Mouse (Mus musculus): ENCODE measurements at regions not wholly inside any gene's neighbourhood (a gene's known extent, or its start where the extent isn't known, plus 50 kb on each side); places are given as distances from the start of the nearest gene placed in this dataset.
"Not testable (repeated sequence)": the region's sequence is repeated elsewhere in the genome, so short reads cannot be mapped to it uniquely, and the experiment has no call there.

DNA sequence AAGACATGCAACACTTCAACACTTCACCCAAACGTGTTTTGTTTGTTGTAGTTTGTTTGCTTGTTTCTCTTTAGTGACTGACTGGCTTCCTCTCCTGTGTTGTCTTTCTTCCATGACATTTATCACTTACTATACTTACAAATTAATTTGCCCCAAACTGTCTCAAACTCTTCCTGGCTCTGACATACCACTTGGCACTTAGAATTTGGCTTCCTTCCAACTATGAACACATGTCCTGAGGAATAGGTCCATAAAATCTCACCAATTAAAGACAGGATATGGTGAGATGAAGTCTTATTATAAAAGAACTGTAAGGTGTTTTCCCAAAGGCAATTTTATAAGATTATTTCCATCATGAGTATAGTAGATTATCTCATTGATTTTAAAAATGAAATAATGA is 386.0 kb downstream of the Tlr4 start:
- ATAC-seq (replicated peaks; ENCODE audit: low FRiP score) (no peak), DNase-seq (ENCODE audit: low spot score) (no peak)
- Histone ChIP-seq H3K4me3 (ENCODE audit: low read depth, low read length) (no peak overlapping the region), H3K4me2 (ENCODE audit: low read depth, low read length, severe bottlenecking) (no peak overlapping the region), H3K9me3 (ENCODE audit: control insufficient read depth, low read length) (no peaks in the 10 kb centered on the region), H3K9ac (ENCODE audit: low read length) (no peak overlapping the region), H3K36me3 (ENCODE audit: control insufficient read depth, insufficient read depth, low read length) (no peaks in the 10 kb centered on the region), H3K27ac (ENCODE audit: low read depth, low read length) (no peak overlapping the region), H3K27me3 (ENCODE audit: control insufficient read depth, insufficient read depth, low read length) (no peaks in the 10 kb centered on the region), H3K4me1 (replicated peaks; ENCODE audit: control insufficient read depth, insufficient read depth, low read length) (no peaks in the 10 kb centered on the region)
- WGBS = 84% methylated on average over 1 of the region's 1 CpGs

DNA sequence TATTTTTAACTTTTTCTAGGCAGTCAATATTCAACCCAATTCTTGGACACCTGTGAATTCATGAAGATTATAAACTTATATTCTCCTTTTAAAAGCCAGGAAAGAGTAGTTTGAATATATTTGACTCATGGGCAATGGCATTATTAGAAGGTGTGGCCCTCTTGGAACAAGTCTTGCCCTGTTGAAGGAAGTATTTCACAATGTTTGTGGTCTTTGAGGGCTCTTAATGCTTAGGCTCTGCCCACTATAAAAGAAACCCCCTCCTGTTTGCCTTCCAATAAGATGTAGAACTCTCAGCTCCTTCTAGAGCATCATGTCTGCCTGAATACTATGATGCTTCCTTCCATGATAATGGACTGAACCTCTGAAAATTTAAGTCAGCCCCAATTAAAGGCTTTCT is 397.1 kb downstream of the Tlr4 start:
- no peaks in the 10 kb centered on the region for H3K36me3 ChIP-seq (ENCODE audit: control insufficient read depth, insufficient read depth, low read length)
- H3K9ac ChIP-seq (ENCODE audit: low read length) = no peak overlapping the region
- H3K4me1 ChIP-seq (replicated peaks; ENCODE audit: control insufficient read depth, insufficient read depth, low read length) = no peaks in the 10 kb centered on the region
- no peaks in the 10 kb centered on the region for H3K9me3 ChIP-seq (ENCODE audit: control insufficient read depth, low read length)
- no peak overlapping the region for H3K27ac ChIP-seq (ENCODE audit: low read depth, low read length)
- H3K4me2 ChIP-seq (ENCODE audit: low read depth, low read length, severe bottlenecking) = no peak overlapping the region
- H3K27me3 ChIP-seq (ENCODE audit: control insufficient read depth, insufficient read depth, low read length) = no peaks in the 10 kb centered on the region
- H3K4me3 ChIP-seq (ENCODE audit: low read depth, low read length) = no peak overlapping the region
- no peak for ATAC-seq (replicated peaks; ENCODE audit: low FRiP score)
- no peak for DNase-seq (ENCODE audit: low spot score)

DNA sequence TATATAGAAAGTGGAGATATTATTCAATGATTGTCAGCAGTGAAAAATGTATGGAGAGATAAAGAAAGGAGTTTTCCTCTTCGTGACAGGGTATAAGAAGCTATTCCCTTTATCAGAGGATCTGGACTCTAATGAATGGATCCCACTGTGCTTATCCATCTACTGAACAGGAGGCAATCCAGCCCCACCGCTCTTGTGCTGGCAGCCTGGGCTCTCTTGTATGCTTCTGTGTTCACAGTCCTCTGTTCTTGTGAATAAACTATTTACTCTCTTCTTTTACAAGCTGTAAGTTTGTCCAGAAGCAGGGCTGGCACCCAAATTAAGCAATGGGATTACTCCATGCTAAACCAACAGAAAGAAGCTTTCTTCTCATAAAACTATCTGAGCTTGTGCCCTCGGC is 401.8 kb downstream of the Tlr4 start:
- DNase-seq (ENCODE audit: low spot score) = no peak
- Histone ChIP-seq H3K36me3 (ENCODE audit: control insufficient read depth, insufficient read depth, low read length) (no peaks in the 10 kb centered on the region), H3K27me3 (ENCODE audit: control insufficient read depth, insufficient read depth, low read length) (no peaks in the 10 kb centered on the region), H3K4me1 (replicated peaks; ENCODE audit: control insufficient read depth, insufficient read depth, low read length) (no peaks in the 10 kb centered on the region), H3K27ac (ENCODE audit: low read depth, low read length) (no peak overlapping the region), H3K9me3 (ENCODE audit: control insufficient read depth, low read length) (no peaks in the 10 kb centered on the region), H3K9ac (ENCODE audit: low read length) (no peak overlapping the region), H3K4me3 (ENCODE audit: low read depth, low read length) (no peak overlapping the region), H3K4me2 (ENCODE audit: low read depth, low read length, severe bottlenecking) (no peak overlapping the region)
- ATAC-seq (replicated peaks; ENCODE audit: low FRiP score) = no peak
- 66% methylated on average over 3 of the region's 3 CpGs for WGBS

DNA sequence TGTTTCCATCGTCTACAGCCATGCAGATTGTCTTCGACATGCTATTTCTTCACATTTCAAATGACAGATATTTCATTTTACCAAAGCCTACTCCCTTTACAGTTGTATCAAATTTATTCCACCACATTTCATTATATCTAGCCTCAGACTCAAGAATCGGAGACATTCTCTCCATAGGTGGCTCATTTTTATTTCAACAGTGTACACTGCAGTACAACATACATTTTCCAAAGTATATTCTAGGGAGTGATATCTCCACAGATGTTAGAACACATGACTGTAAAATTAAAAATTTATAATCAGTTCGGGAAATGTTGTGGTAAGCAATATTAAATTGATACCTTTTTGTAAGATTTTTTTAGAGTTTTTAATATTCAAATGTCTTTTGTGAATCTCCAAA is 446.2 kb downstream of the Tlr4 start:
- H3K4me1 ChIP-seq (replicated peaks; ENCODE audit: control insufficient read depth, insufficient read depth, low read length) = no peaks in the 10 kb centered on the region
- DNase-seq (ENCODE audit: low spot score) (no peak), ATAC-seq (replicated peaks; ENCODE audit: low FRiP score) (no peak)
- no peak overlapping the region for H3K27ac ChIP-seq (ENCODE audit: low read depth, low read length)
- 92% methylated on average over 4 of the region's 4 CpGs for WGBS
- no peaks in the 10 kb centered on the region for H3K9me3 ChIP-seq (ENCODE audit: control insufficient read depth, low read length)
- H3K9ac ChIP-seq (ENCODE audit: low read length) = no peak overlapping the region
- no peak overlapping the region for H3K4me2 ChIP-seq (ENCODE audit: low read depth, low read length, severe bottlenecking)
- H3K27me3 ChIP-seq (ENCODE audit: control insufficient read depth, insufficient read depth, low read length) = no peaks in the 10 kb centered on the region
- H3K36me3 ChIP-seq (ENCODE audit: control insufficient read depth, insufficient read depth, low read length) = no peaks in the 10 kb centered on the region
- H3K4me3 ChIP-seq (ENCODE audit: low read depth, low read length) = no peak overlapping the region

DNA sequence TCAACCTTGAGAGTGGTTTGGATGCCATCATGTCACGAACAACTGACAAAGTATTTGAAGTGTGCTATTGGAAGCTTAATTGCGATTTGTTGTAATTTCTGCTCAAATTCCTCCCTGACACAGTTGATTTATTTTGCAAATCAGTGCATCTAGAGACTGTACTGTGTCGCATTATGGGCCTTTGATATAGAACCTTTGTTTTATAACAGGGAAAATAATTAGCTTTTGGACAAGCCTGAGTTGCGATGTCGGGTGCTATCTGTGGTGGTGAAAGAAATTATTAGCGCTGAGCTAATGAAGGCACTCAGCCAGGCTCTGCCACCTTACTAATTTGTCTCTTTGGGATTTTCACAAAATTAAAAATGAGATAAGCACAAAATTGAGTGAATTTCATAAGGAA is 473.6 kb downstream of the Tlr4 start:
- no peak overlapping the region for H3K9ac ChIP-seq (ENCODE audit: low read length)
- ATAC-seq (replicated peaks; ENCODE audit: low FRiP score) = 0 out of 2 replicates have a peak, but pooled peaks have one; percentile 42
- no peak for DNase-seq (ENCODE audit: low spot score)
- no peak overlapping the region for H3K4me2 ChIP-seq (ENCODE audit: low read depth, low read length, severe bottlenecking)
- H3K9me3 ChIP-seq (ENCODE audit: control insufficient read depth, low read length) = no peaks in the 10 kb centered on the region
- H3K4me3 ChIP-seq (ENCODE audit: low read depth, low read length) = no peak overlapping the region
- no peaks in the 10 kb centered on the region for H3K27me3 ChIP-seq (ENCODE audit: control insufficient read depth, insufficient read depth, low read length)
- no peak overlapping the region for H3K27ac ChIP-seq (ENCODE audit: low read depth, low read length)
- H3K36me3 ChIP-seq (ENCODE audit: control insufficient read depth, insufficient read depth, low read length) = no peaks in the 10 kb centered on the region
- WGBS = 78% methylated on average over 6 of the region's 6 CpGs
- no peaks in the 10 kb centered on the region for H3K4me1 ChIP-seq (replicated peaks; ENCODE audit: control insufficient read depth, insufficient read depth, low read length)

DNA sequence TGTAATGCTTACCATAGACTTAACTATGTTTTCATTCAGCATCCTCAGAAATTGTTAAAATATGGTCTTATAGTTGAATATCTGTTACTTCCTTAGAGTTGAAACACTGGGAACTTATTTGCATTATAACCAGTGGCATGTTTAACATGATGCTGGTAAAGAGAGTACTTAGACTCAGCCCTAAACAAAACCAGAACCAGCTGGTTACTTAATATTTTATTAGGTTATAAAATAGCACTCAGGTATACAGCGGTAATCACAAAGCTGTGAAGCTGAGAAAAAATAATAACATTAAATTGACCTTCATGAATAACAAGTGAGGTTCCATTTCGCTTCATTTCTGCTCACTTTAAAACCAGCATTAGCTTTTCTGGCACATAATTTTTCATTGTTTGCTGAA is 474.4 kb downstream of the Tlr4 start:
- DNase-seq (ENCODE audit: low spot score) = no peak
- no peak overlapping the region for H3K27ac ChIP-seq (ENCODE audit: low read depth, low read length)
- no peaks in the 10 kb centered on the region for H3K9me3 ChIP-seq (ENCODE audit: control insufficient read depth, low read length)
- no peak overlapping the region for H3K4me3 ChIP-seq (ENCODE audit: low read depth, low read length)
- H3K27me3 ChIP-seq (ENCODE audit: control insufficient read depth, insufficient read depth, low read length) = no peaks in the 10 kb centered on the region
- no peaks in the 10 kb centered on the region for H3K36me3 ChIP-seq (ENCODE audit: control insufficient read depth, insufficient read depth, low read length)
- no peak overlapping the region for H3K9ac ChIP-seq (ENCODE audit: low read length)
- ATAC-seq (replicated peaks; ENCODE audit: low FRiP score) = no peak
- 88% methylated on average over 2 of the region's 2 CpGs for WGBS
- no peaks in the 10 kb centered on the region for H3K4me1 ChIP-seq (replicated peaks; ENCODE audit: control insufficient read depth, insufficient read depth, low read length)
- H3K4me2 ChIP-seq (ENCODE audit: low read depth, low read length, severe bottlenecking) = no peak overlapping the region

DNA sequence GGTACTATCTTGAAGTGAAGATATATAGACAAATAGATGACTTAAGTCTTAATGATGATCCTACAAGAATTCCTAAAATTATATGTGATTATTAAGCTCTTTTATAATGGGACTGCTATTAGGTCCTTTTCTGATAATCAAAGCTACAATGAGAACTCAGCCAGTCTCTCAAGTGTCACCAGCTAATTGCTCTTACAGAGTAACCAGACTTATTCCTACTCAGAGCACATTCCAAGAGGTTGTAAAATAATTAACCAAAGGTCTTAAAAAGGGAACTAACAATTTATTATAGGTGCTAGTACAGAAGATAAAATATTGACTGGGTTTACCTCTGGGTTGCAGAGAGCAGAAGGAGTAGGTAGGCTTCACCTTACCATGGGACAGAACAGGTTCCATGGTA is 492.7 kb downstream of the Tlr4 start:
- not testable (repeated sequence) for H3K4me2 ChIP-seq (ENCODE audit: low read depth, low read length, severe bottlenecking); DNase-seq (ENCODE audit: low spot score); H3K9ac ChIP-seq (ENCODE audit: low read length); H3K9me3 ChIP-seq (ENCODE audit: control insufficient read depth, low read length); H3K4me1 ChIP-seq (replicated peaks; ENCODE audit: control insufficient read depth, insufficient read depth, low read length); ATAC-seq (replicated peaks; ENCODE audit: low FRiP score); H3K36me3 ChIP-seq (ENCODE audit: control insufficient read depth, insufficient read depth, low read length); H3K27me3 ChIP-seq (ENCODE audit: control insufficient read depth, insufficient read depth, low read length); H3K27ac ChIP-seq (ENCODE audit: low read depth, low read length); H3K4me3 ChIP-seq (ENCODE audit: low read depth, low read length)
